Mouse (Mus musculus) splenic B cell, adult 2 months (primary cell): ENCODE results near the gene Olfr126.

Experiments
- DNase-seq: peaks from one replicate; pipeline ENCODE4 v3.0.0-alpha.2; 2011; ENCODE audit warnings: low read depth, low spot score
- H3K27me3 ChIP-seq: 2 replicates; pipeline ENCODE4 v1.6.1; 2012; ENCODE audit warnings: mild to moderate bottlenecking, low read length, moderate library complexity, mixed read lengths; ENCODE audit not compliant: control insufficient read depth, poor library complexity, insufficient read depth, severe bottlenecking
- H3K36me3 ChIP-seq: 2 replicates; pipeline ENCODE4 v1.6.1; 2012; ENCODE audit warnings: mild to moderate bottlenecking, low read length, moderate library complexity, mixed read lengths; ENCODE audit not compliant: control insufficient read depth, poor library complexity, insufficient read depth, severe bottlenecking

Gene Olfr126

GRCm38 (mm10) chr17:37847183-37847582, at the start of gene Olfr126:
Gene Olfr126 (plus strand): TSS chr17:37847483.
- H3K27me3 ChIP-seq, result no peaks in the 10 kb centered on the region
- no peaks in the 10 kb centered on the region for H3K36me3 ChIP-seq
- no peak for DNase-seq

- H3K27me3 ChIP-seq, result no peaks in the 10 kb centered on the region
- H3K36me3 ChIP-seq, result no peaks in the 10 kb centered on the region
- no peak for DNase-seq
These were observed 47.7 kb upstream of the Olfr126 start, which contains the start of gene Olfr124 for GRCm38 (mm10) chr17:37799588-37799987. Gene Olfr124 (plus strand): TSS chr17:37799888.

GRCm38 (mm10) chr17:37832649-37833048, 14.6 kb upstream of the Olfr126 start, which contains the start of gene Olfr125:
Gene Olfr125 (plus strand): TSS chr17:37832949.
- no peaks in the 10 kb centered on the region for H3K36me3 ChIP-seq
- no peak for DNase-seq

GRCm38 (mm10) chr17:37863901-37864300, 16.6 kb downstream of the Olfr126 start:
- no peaks in the 10 kb centered on the region for H3K27me3 ChIP-seq
- H3K36me3 ChIP-seq, result no peaks in the 10 kb centered on the region
- DNase-seq, result no peak

More at GRCm38 (mm10) chr17:37832649-37833048, 14.6 kb upstream of the Olfr126 start, which contains the start of gene Olfr125:
- H3K27me3 ChIP-seq, result no peaks in the 10 kb centered on the region

- no peaks in the 10 kb centered on the region for H3K27me3 ChIP-seq
- H3K36me3 ChIP-seq, result no peaks in the 10 kb centered on the region
- DNase-seq, result no peak
These were observed 22.5 kb downstream of the Olfr126 start for GRCm38 (mm10) chr17:37869676-37870205.

- no peaks in the 10 kb centered on the region for H3K36me3 ChIP-seq
- no peak for DNase-seq
- H3K27me3 ChIP-seq, result no peaks in the 10 kb centered on the region
These were observed 26.5 kb downstream of the Olfr126 start for GRCm38 (mm10) chr17:37873830-37874229.

- Histone ChIP-seq H3K36me3 (no peaks in the 10 kb centered on the region), H3K27me3 (no peaks in the 10 kb centered on the region)
- DNase-seq, result no peak
These were observed 52.9 kb downstream of the Olfr126 start, which contains the start of gene Olfr127 for GRCm38 (mm10) chr17:37900137-37900536. Gene Olfr127 (plus strand): TSS chr17:37900437.
